Mouse (Mus musculus): ENCODE results near the gene Dnmbp. TPM values are rescaled to one million over a fixed set of nuclear protein-coding genes. Genes with fewer than 3 reads are reported as not detected.

The Dnmbp gene
- total and polyA plus RNA-seq, 3 experiments = 5.4 to 9.4 TPM; not detected in 1

- no peaks in the 10 kb centered on the region for H3K79me2 ChIP-seq (ENCODE audit: control insufficient read depth, insufficient read depth, low read length, poor library complexity)
- no peaks in the 10 kb centered on the region for H3K36me3 ChIP-seq (ENCODE audit: control insufficient read depth in 1 of 2, insufficient read depth in 2 of 2, low read length in 2 of 2)
- TF ChIP-seq ETS1 (IDR thresholded peaks at IDR 0.05; ENCODE audit: low read depth, low read length) (no peak), ZKSCAN1 (IDR thresholded peaks at IDR 0.05; ENCODE audit: low read depth, low read length) (no peak), POLR2AphosphoS2 (IDR thresholded peaks at IDR 0.05; ENCODE audit: low read length) (no peak), ZC3H11A (IDR thresholded peaks at IDR 0.05; ENCODE audit: low read depth, low read length) (no peak), MAZ (IDR thresholded peaks at IDR 0.05; ENCODE audit: low read depth, low read length) (no peak), MYB (IDR thresholded peaks at IDR 0.05; ENCODE audit: low read depth, low read length) (no peak), ELF1 (IDR thresholded peaks at IDR 0.05; ENCODE audit: low read depth, low read length) (no peak), TAL1 (IDR thresholded peaks at IDR 0.05; ENCODE audit: low read length) (no peak), UBTF (IDR thresholded peaks at IDR 0.05; ENCODE audit: borderline replicate concordance, insufficient read depth, low read depth, low read length) (no peak), SIN3A (IDR thresholded peaks at IDR 0.05; ENCODE audit: low read length) (no peak), TBP (IDR thresholded peaks at IDR 0.05; ENCODE audit: low read depth, low read length) (no peak), E2F4 (IDR thresholded peaks at IDR 0.05; ENCODE audit: borderline replicate concordance, low read depth, low read length) (no peak)
- DNase-seq (ENCODE audit: low read depth, low spot score) = no peak
- H3K4me1 ChIP-seq (ENCODE audit: control insufficient read depth in 1 of 2, insufficient read depth in 2 of 2, low read length in 2 of 2) = no peaks in the 10 kb centered on the region
- H3K9ac ChIP-seq (ENCODE audit: control insufficient read depth, low read depth, low read length, poor library complexity, severe bottlenecking) = no peak overlapping the region
- H3K9me3 ChIP-seq (replicated peaks; ENCODE audit: insufficient read depth, low read length) = no peaks in the 10 kb centered on the region
- no peak overlapping the region for H3K4me3 ChIP-seq (ENCODE audit: control insufficient read depth in 1 of 2, insufficient read depth in 1 of 2, low read depth in 2 of 2, low read length in 2 of 2)
- H3K27me3 ChIP-seq (ENCODE audit: control insufficient read depth in 1 of 2, insufficient read depth in 2 of 2, low read length in 2 of 2) = no peaks in the 10 kb centered on the region
- no peak overlapping the region for H3K27ac ChIP-seq (ENCODE audit: control insufficient read depth, low read depth, low read length)
Observed at GRCm38 (mm10) chr19:43874351-43874750, 65.6 kb downstream of the Dnmbp start.

- no peaks in the 10 kb centered on the region for H3K79me2 ChIP-seq (ENCODE audit: control insufficient read depth, insufficient read depth, low read length, poor library complexity)
- no peak overlapping the region for H3K4me3 ChIP-seq (ENCODE audit: control insufficient read depth in 1 of 2, insufficient read depth in 1 of 2, low read depth in 2 of 2, low read length in 2 of 2)
- H3K9ac ChIP-seq (ENCODE audit: control insufficient read depth, low read depth, low read length, poor library complexity, severe bottlenecking) = no peak overlapping the region
- no peaks in the 10 kb centered on the region for H3K27me3 ChIP-seq (ENCODE audit: control insufficient read depth in 1 of 2, insufficient read depth in 2 of 2, low read length in 2 of 2)
- DNase-seq (ENCODE audit: low read depth, low spot score) = no peak
- no peaks in the 10 kb centered on the region for H3K36me3 ChIP-seq (ENCODE audit: control insufficient read depth in 1 of 2, insufficient read depth in 2 of 2, low read length in 2 of 2)
- H3K4me1 ChIP-seq (ENCODE audit: control insufficient read depth in 1 of 2, insufficient read depth in 2 of 2, low read length in 2 of 2) = no peaks in the 10 kb centered on the region
- peak; percentile 76 for TF ChIP-seq USF1 (IDR thresholded peaks at IDR 0.05; ENCODE audit: low read depth, low read length)
- TF ChIP-seq BHLHE40 (IDR thresholded peaks at IDR 0.05; ENCODE audit: borderline replicate concordance, low read depth, low read length) = no peak
- no peak for TF ChIP-seq NELFE (IDR thresholded peaks at IDR 0.05; ENCODE audit: low read depth, low read length)
- TF ChIP-seq ETS1 (IDR thresholded peaks at IDR 0.05; ENCODE audit: low read depth, low read length) = no peak
- peak in 1 of 2 experiments; percentile 50; a peak in 1 of 4 replicates for TF ChIP-seq USF2 (IDR thresholded peaks at IDR 0.05; ENCODE audit: borderline replicate concordance in 1 of 2, insufficient read depth in 1 of 2, low read depth in 1 of 2, low read length in 2 of 2)
- H3K27ac ChIP-seq (ENCODE audit: control insufficient read depth, low read depth, low read length) = no peak overlapping the region
- H3K9me3 ChIP-seq (replicated peaks; ENCODE audit: insufficient read depth, low read length) = no peaks in the 10 kb centered on the region
Observed at GRCm38 (mm10) chr19:43870418-43870817, 69.6 kb downstream of the Dnmbp start.

Data from MEL (cell line).